Mouse (Mus musculus) cortical plate, adult 2 months (tissue): ENCODE measurements around the gene Hhat. TPM values are rescaled to one million over a fixed set of nuclear protein-coding genes. Genes with fewer than 3 reads are reported as not detected.
A peak's percentile ranks its signal among the peaks of the same experiment; 100 is the strongest.

Source experiments
- H3K27ac ChIP-seq: fragments of 200-500 bp; 2 replicates; pipeline ENCODE4 v1.5.1; 2012; ENCODE audit warnings: low read length, control low read depth, inconsistent platforms; ENCODE audit not compliant: insufficient read depth
- H3K4me1 ChIP-seq: fragments of 200-500 bp; 2 replicates; pipeline ENCODE4 v1.6.1; 2011; ENCODE audit warnings: low read length; ENCODE audit not compliant: control insufficient read depth, insufficient read depth
- H3K4me3 ChIP-seq: fragments of 200-500 bp; 2 replicates; pipeline ENCODE4 v1.5.1; 2011; ENCODE audit warnings: mild to moderate bottlenecking, low read length, control low read depth; ENCODE audit not compliant: insufficient read depth
- CTCF ChIP-seq: fragments of 200-500 bp; IDR thresholded peaks from 2 replicates; pipeline ENCODE4 v1.5.1; 2011; ENCODE audit warnings: mild to moderate bottlenecking, control low read depth, low read length; ENCODE audit not compliant: insufficient read depth; ENCODE audit errors: extremely low read depth
- POLR2A ChIP-seq: fragments of 200-500 bp; IDR thresholded peaks from 2 replicates; pipeline ENCODE4 v1.6.1; 2011; ENCODE audit warnings: mild to moderate bottlenecking, low read length, control low read depth; ENCODE audit not compliant: insufficient read depth; ENCODE audit errors: extremely low read depth
- polyA plus RNA-seq: library from polyadenylated mRNA; depleted of rRNA; stranded (reverse); fragments of >200 nt; gene quantifications from 2 replicates; pipeline ENCODE4 v1.2.3, GENCODE M21; 2012

The Hhat gene
- polyA plus RNA-seq, 1 experiment, result 0.98 TPM

- no peak for TF ChIP-seq POLR2A
- TF ChIP-seq CTCF, result no peak
- Histone ChIP-seq H3K4me1 (no peaks in the 10 kb centered on the region), H3K27ac (no peak overlapping the region), H3K4me3 (no peak overlapping the region)
Measured at GRCm38 (mm10) chr1:192798212-192799164, 27.5 kb upstream of the Hhat start.

GRCm38 (mm10) chr1:192797011-192797274 lies 25.9 kb upstream of the Hhat start:
- H3K4me1 ChIP-seq, result no peaks in the 10 kb centered on the region
- no peak for TF ChIP-seq POLR2A
- no peak for TF ChIP-seq CTCF
- H3K4me3 ChIP-seq, result no peak overlapping the region
- H3K27ac ChIP-seq, result no peak overlapping the region

GRCm38 (mm10) chr1:192796201-192797010 lies 25.4 kb upstream of the Hhat start:
- TF ChIP-seq POLR2A (no peak), CTCF (no peak)
- Histone ChIP-seq H3K4me3 (no peak overlapping the region), H3K4me1 (no peaks in the 10 kb centered on the region), H3K27ac (no peak overlapping the region)

- H3K4me3 ChIP-seq, result no peak overlapping the region
- no peaks in the 10 kb centered on the region for H3K4me1 ChIP-seq
- no peak for TF ChIP-seq CTCF
- no peak for TF ChIP-seq POLR2A
- H3K27ac ChIP-seq, result no peak overlapping the region
Measured at GRCm38 (mm10) chr1:192794957-192795745, 24.1 kb upstream of the Hhat start.

- Histone ChIP-seq H3K27ac (no peak overlapping the region), H3K4me1 (no peaks in the 10 kb centered on the region), H3K4me3 (no peak overlapping the region)
- TF ChIP-seq CTCF (no peak), POLR2A (no peak)
Measured at GRCm38 (mm10) chr1:192791897-192792361, 20.9 kb upstream of the Hhat start.

GRCm38 (mm10) chr1:192790442-192790841 lies 19.4 kb upstream of the Hhat start:
- Histone ChIP-seq H3K4me3 (no peak overlapping the region), H3K4me1 (peaks cover 6% of the 10 kb centered on the region), H3K27ac (no peak overlapping the region)
- no peak for TF ChIP-seq POLR2A
- TF ChIP-seq CTCF, result peak; percentile 29; the same call in 1 of the 2 replicates

- Histone ChIP-seq H3K4me1 (peaks cover 10% of the 10 kb centered on the region), H3K4me3 (no peak overlapping the region), H3K27ac (no peak overlapping the region)
- no peak for TF ChIP-seq CTCF
Measured at GRCm38 (mm10) chr1:192789828-192790227, 18.8 kb upstream of the Hhat start.

GRCm38 (mm10) chr1:192789111-192789522 lies 18.1 kb upstream of the Hhat start:
- H3K4me1 ChIP-seq, result peaks cover 11% of the 10 kb centered on the region
- no peak overlapping the region for H3K27ac ChIP-seq
- no peak overlapping the region for H3K4me3 ChIP-seq
- TF ChIP-seq POLR2A, result no peak
- no peak for TF ChIP-seq CTCF

GRCm38 (mm10) chr1:192786194-192786593 lies 15.2 kb upstream of the Hhat start:
- H3K4me1 ChIP-seq, result peaks cover 11% of the 10 kb centered on the region
- no peak overlapping the region for H3K4me3 ChIP-seq
- no peak overlapping the region for H3K27ac ChIP-seq
- TF ChIP-seq POLR2A, result no peak
- TF ChIP-seq CTCF, result no peak
